Mouse (Mus musculus): ENCODE results near the gene Clptm1l. TPM values are rescaled to one million over a fixed set of nuclear protein-coding genes. Genes with fewer than 3 reads are reported as not detected.

The Clptm1l gene
- 91.9 TPM for polyA plus RNA-seq (2014; fragmentation: Illumina TruSeq; extraction: RNeasy Lipid Tissue Mini Kit (QIAGEN cat#74804))

DNA sequence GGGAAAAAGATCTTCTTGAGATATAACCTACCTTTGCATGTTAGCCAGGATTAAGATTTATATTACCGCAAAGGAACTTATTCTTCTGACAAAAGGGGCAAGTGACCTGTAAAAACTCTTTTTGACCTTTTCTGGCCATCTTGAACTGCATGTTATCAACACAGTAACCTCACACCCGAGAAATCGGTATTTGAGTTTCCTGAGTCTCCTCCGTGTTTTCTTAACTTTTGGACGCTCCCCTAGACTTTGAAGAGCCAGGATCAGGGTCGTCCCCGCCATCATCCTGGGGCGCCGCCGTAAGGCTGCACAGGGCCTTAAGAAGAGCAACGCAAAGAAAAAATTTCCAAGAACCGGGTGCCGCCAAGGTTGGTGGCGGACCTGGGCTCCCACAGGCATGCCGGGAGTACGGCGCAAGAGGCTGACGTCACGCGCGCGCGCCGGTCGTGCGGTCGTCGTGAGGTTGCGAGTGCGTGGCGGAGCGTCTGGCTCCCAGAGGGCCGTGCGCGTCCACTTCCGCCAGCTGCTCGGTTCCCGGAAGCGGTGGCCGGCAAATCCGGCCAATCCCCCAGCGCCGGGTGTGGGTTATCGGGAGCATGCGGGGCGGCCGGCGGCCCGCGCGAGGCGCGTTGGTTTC is at the start of gene Clptm1l:
TSS of gene Clptm1l (plus strand) at position 485 of the 634 bp plus-strand sequence.

DNA sequence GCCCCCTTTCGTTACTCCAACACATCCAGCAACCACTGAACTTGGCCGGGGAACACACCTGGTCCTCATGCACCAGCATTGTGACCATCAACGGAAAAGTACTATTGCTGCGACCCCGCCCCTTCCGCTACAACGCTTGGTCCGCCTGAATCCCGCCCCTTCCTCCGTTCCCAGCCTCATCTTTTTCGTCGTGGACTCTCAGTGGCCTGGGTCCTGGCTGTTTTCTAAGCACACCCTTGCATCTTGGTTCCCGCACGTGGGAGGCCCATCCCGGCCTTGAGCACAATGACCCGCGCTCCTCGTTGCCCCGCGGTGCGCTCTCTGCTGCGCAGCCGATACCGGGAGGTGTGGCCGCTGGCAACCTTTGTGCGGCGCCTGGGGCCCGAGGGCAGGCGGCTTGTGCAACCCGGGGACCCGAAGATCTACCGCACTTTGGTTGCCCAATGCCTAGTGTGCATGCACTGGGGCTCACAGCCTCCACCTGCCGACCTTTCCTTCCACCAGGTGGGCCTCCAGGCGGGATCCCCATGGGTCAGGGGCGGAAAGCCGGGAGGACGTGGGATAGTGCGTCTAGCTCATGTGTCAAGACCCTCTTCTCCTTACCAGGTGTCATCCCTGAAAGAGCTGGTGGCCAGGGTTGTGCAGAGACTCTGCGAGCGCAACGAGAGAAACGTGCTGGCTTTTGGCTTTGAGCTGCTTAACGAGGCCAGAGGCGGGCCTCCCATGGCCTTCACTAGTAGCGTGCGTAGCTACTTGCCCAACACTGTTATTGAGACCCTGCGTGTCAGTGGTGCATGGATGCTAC is 23.1 kb downstream of the Clptm1l start, which contains the start of gene Tert:
TSS of gene Tert (plus strand) at position 167 of the 805 bp plus-strand sequence.

Other genes starting within 250 kb of the Clptm1l start
- 10.4 TPM for gene Lpcat1, start 136.8 kb upstream of the Clptm1l start, polyA plus RNA-seq (2014; fragmentation: Illumina TruSeq; extraction: RNeasy Lipid Tissue Mini Kit (QIAGEN cat#74804))
- gene Slc6a3, start 67.3 kb upstream of the Clptm1l start, polyA plus RNA-seq (2014; fragmentation: Illumina TruSeq; extraction: RNeasy Lipid Tissue Mini Kit (QIAGEN cat#74804)): not detected
- gene Tert, start 22.9 kb downstream of the Clptm1l start, polyA plus RNA-seq (2014; fragmentation: Illumina TruSeq; extraction: RNeasy Lipid Tissue Mini Kit (QIAGEN cat#74804)): 2.5 TPM
- gene Slc6a18, start 74.0 kb downstream of the Clptm1l start, polyA plus RNA-seq (2014; fragmentation: Illumina TruSeq; extraction: RNeasy Lipid Tissue Mini Kit (QIAGEN cat#74804)): not detected
- gene Slc6a19, start 100.9 kb downstream of the Clptm1l start, polyA plus RNA-seq (2014; fragmentation: Illumina TruSeq; extraction: RNeasy Lipid Tissue Mini Kit (QIAGEN cat#74804)): not detected
- 10.7 TPM for gene Slc12a7, start 129.1 kb downstream of the Clptm1l start, polyA plus RNA-seq (2014; fragmentation: Illumina TruSeq; extraction: RNeasy Lipid Tissue Mini Kit (QIAGEN cat#74804))
- gene Nkd2, start 243.6 kb downstream of the Clptm1l start, polyA plus RNA-seq (2014; fragmentation: Illumina TruSeq; extraction: RNeasy Lipid Tissue Mini Kit (QIAGEN cat#74804)): 3.5 TPM